Mouse (Mus musculus): ENCODE data around the gene Kbtbd12.

GRCm38 (mm10) chr6:88639921-88640320, 2.2 kb upstream of the Kbtbd12 start:
- TF ChIP-seq CHD2 (IDR thresholded peaks at IDR 0.05; ENCODE audit: low read depth, low read length) (no peak), ZC3H11A (IDR thresholded peaks at IDR 0.05; ENCODE audit: borderline replicate concordance, low read depth, low read length) (no peak), ZNF384 (IDR thresholded peaks at IDR 0.05; ENCODE audit: low read depth, low read length) (no peak)
